Comparison of ENCODE assay signal across 9 mouse cellular contexts in the genomic region with DNA sequence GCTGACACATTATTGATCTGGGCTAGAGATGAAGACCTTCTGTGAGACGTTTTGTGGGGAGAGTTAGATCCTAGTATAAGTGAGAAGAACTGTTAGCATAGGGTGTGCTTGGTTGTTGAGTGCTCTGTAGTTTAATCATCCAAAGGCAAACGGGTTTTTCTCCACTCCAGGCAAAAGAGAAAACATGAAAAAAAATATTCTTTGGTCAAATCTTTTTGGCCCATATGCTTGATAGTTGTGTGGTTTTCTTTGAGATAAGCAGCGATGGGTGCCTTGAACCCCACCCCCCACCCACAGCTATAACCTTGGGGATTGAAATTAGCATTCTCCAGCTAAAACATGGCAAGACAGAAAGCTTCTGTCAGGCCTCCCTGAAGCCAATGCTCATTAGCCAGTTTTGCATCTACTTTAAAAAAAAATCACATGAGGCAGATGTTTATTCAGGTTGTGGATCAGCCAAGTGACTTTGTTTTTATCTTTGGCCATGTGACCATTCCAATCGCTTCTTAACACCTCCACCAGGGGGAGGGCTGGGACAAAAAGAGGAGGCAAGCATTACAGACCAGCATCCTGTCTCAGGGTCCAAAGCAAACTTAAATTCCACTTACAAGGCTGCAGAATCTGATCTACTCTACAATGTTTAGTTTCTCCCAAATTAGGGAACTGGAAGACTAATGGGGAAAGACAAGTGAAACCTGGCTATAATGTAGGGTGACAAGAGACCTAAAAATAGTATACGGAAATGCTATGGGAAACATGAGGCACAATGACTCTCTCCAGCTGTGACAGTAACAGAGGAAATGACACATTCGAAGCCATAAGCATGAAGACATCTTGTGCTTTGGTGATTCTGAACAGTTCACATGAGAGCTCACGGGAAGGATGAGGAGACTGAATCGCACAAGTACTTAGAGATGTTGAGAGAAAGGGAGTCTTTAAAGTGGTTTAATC. TPM values are rescaled to one million over a fixed set of nuclear protein-coding genes. Genes with fewer than 3 reads are reported as not detected.
A peak's percentile ranks its signal among the peaks of the same experiment; 100 is the strongest.
DNase-seq lines count a peak whose midpoint lies in the region; ATAC-seq and TF ChIP-seq lines count a peak whose summit lies in the region.
"Had no signal": no experiment of that assay in that cellular context is flagged by ENCODE, and none has a peak within 500 bp of the region (broad histone marks: within the 10 kb centered on the region; RNA-seq: fewer than 3 reads in every experiment).

No protein-coding gene starts in this region.

- no peaks in the 10 kb centered on the region for H3K9me3 ChIP-seq in forebrain, embryonic 14.5 days (replicated peaks; ENCODE audit: control insufficient read depth, low read length)
- H3K9me3 ChIP-seq in forebrain, embryonic 11.5 days (ENCODE audit: control insufficient read depth, low read length) = no peaks in the 10 kb centered on the region

- no peaks in the 10 kb centered on the region for H3K36me3 ChIP-seq in forebrain, embryonic 14.5 days (ENCODE audit: control insufficient read depth, insufficient read depth, low read length)
- H3K36me3 ChIP-seq in forebrain, embryonic 11.5 days (ENCODE audit: control insufficient read depth, insufficient read depth, low read length) = no peaks in the 10 kb centered on the region

- no peak overlapping the region for H3K9ac ChIP-seq in forebrain, embryonic 14.5 days (ENCODE audit: low read length)
- no peak overlapping the region for H3K9ac ChIP-seq in forebrain, embryonic 11.5 days (ENCODE audit: low read length)

- H3K27me3 ChIP-seq in forebrain, embryonic 14.5 days (replicated peaks; ENCODE audit: control insufficient read depth, insufficient read depth, low read length) = no peaks in the 10 kb centered on the region
- no peaks in the 10 kb centered on the region for H3K27me3 ChIP-seq in forebrain, embryonic 11.5 days (ENCODE audit: control insufficient read depth, insufficient read depth, low read length)

- ATAC-seq in forebrain, embryonic 14.5 days = no peak
- no peak for ATAC-seq in forebrain, embryonic 11.5 days (replicated peaks; ENCODE audit: low FRiP score)

- intact Hi-C loops in gastrocnemius, postnatal 14 days (cut with DNase I; ENCODE audit: low total_unique reads) = no loop called here

- peak; percentile 19 for DNase-seq in forebrain, embryonic 14.5 days (ENCODE audit: low spot score)
- no peak for DNase-seq in forebrain, embryonic 11.5 days (ENCODE audit: low spot score)
- peak; percentile 9 for DNase-seq in urinary bladder, postnatal 25 days (ENCODE audit: low spot score)
- DNase-seq in urinary bladder, adult 18-20 months (ENCODE audit: low spot score in 2 of 2) = no peak
- DNase-seq in gastrocnemius, postnatal 14 days = peak; percentile 23
- peak; percentile 31 for DNase-seq in lung, adult 2 months
- DNase-seq in frontal cortex, adult 2 months (ENCODE audit: extremely low spot score in 1 of 2, low spot score in 1 of 2) = no peak
- DNase-seq in urinary bladder, adult 2 months (ENCODE audit: low spot score) = no peak

- H3K27ac ChIP-seq in forebrain, embryonic 14.5 days (ENCODE audit: low read depth, low read length) = no peak overlapping the region
- no peak overlapping the region for H3K27ac ChIP-seq in forebrain, embryonic 11.5 days (ENCODE audit: low read depth, low read length)

- H3K4me1 ChIP-seq in forebrain, embryonic 14.5 days (ENCODE audit: control insufficient read depth, insufficient read depth, low read length) = no peaks in the 10 kb centered on the region
- no peaks in the 10 kb centered on the region; the same call in 1 of the 2 replicates for H3K4me1 ChIP-seq in forebrain, embryonic 11.5 days (replicated peaks; ENCODE audit: control insufficient read depth, insufficient read depth, low read length)
- H3K4me1 ChIP-seq in lung, adult 2 months (ENCODE audit: control insufficient read depth, insufficient read depth, low read length) = no peaks in the 10 kb centered on the region

- peak; percentile 44; the same call in 1 of the 2 replicates for TF ChIP-seq CTCF in lung, adult 2 months (IDR thresholded peaks at IDR 0.05; ENCODE audit: insufficient read depth, low read length)

- no peak overlapping the region for H3K4me3 ChIP-seq in forebrain, embryonic 14.5 days (ENCODE audit: low read depth, low read length)
- H3K4me3 ChIP-seq in forebrain, embryonic 11.5 days (ENCODE audit: low read depth, low read length) = no peak overlapping the region
- H3K4me3 ChIP-seq in lung, adult 2 months (replicated peaks; ENCODE audit: extremely low read depth, low read depth, low read length) = no peak overlapping the region

- 70% methylated on average over 8 of the region's 8 CpGs for WGBS in forebrain, embryonic 14.5 days
- WGBS in forebrain, embryonic 11.5 days = 67% methylated on average over 8 of the region's 8 CpGs
- 51% methylated on average over 8 of the region's 8 CpGs for WGBS in lung, adult 2 months

- H3K4me2 ChIP-seq in forebrain, embryonic 14.5 days (ENCODE audit: low read length) = no peak overlapping the region
- H3K4me2 ChIP-seq in forebrain, embryonic 11.5 days (ENCODE audit: low read depth, low read length, severe bottlenecking) = no peak overlapping the region

- no peak for TF ChIP-seq POLR2A in lung, adult 2 months (IDR thresholded peaks at IDR 0.05; ENCODE audit: borderline replicate concordance, extremely low read depth, low read depth, low read length)

RNA-seq across cellular contexts. Expression of a gene that starts 18.6 kb away (rescaled TPM):
- polyA plus RNA-seq in forebrain, embryonic 14.5 days (2014; fragmentation: Nextera tagmentation; extraction: Ambion mirVana) = not detected in 2 replicates
- polyA plus RNA-seq in forebrain, embryonic 11.5 days (2014; fragmentation: Nextera tagmentation; extraction: Ambion mirVana) = not detected in 2 replicates
- total RNA-seq in gastrocnemius, postnatal 14 days (2021) = 10 to 100 TPM; 69.2 to 90.6 TPM
- polyA plus RNA-seq in lung, adult 2 months (2012; rRNA removed) = 0.12 TPM in 1 of 2 replicates, not detected in the other
- polyA plus RNA-seq in frontal cortex, adult 2 months (2012; rRNA removed) = 0.02 TPM in 1 of 2 replicates, not detected in the other
- not detected in 2 replicates for polyA plus RNA-seq in urinary bladder, adult 2 months (2012; rRNA removed)
- total RNA-seq: layer of hippocampus, adult 18-20 months had no signal

Comparison
In these comparisons a context has a peak if more than half of its experiments do, and no peak if none do; other contexts are left out.
1. DNase-seq: peak in forebrain, embryonic 14.5 days (single experiment), urinary bladder, postnatal 25 days (single experiment), gastrocnemius, postnatal 14 days (single experiment) and lung, adult 2 months (single experiment); none in forebrain, embryonic 11.5 days (single experiment), urinary bladder, adult 18-20 months (0 of 2), frontal cortex, adult 2 months (0 of 2) and urinary bladder, adult 2 months (single experiment).